Mouse (Mus musculus) liver, adult 2 months (tissue): ENCODE data around the gene Rbfox3. TPM values are rescaled to one million over a fixed set of nuclear protein-coding genes. Genes with fewer than 3 reads are reported as not detected.
A peak's percentile ranks its signal among the peaks of the same experiment; 100 is the strongest.
"Not testable (repeated sequence)": the region's sequence is repeated elsewhere in the genome, so short reads cannot be mapped to it uniquely, and the experiment has no call there.

Experiments used
- DNase-seq: peaks from one replicate; pipeline ENCODE4 v3.0.0-alpha.2; 2011; ENCODE audit warnings: low read depth, low spot score; ENCODE audit errors: extremely low read depth
- H3K27ac ChIP-seq: fragments of 200-500 bp; replicated peaks from 2 replicates; pipeline ENCODE4 v1.5.1; 2012; ENCODE audit warnings: low read depth, mild to moderate bottlenecking, control low read depth, inconsistent platforms, low read length; ENCODE audit not compliant: insufficient read depth
- H3K27me3 ChIP-seq: fragments of 200-500 bp; 2 replicates; pipeline ENCODE4 v1.6.1; 2012; ENCODE audit warnings: mild to moderate bottlenecking, moderate library complexity, low read length, inconsistent platforms; ENCODE audit not compliant: control insufficient read depth, insufficient read depth
- H3K36me3 ChIP-seq: fragments of 200-500 bp; 2 replicates; pipeline ENCODE4 v1.6.1; 2012; ENCODE audit warnings: low read length, inconsistent platforms; ENCODE audit not compliant: control insufficient read depth, insufficient read depth
- H3K4me1 ChIP-seq: fragments of 200-500 bp; 2 replicates; pipeline ENCODE4 v1.6.1; 2011; ENCODE audit warnings: low read length; ENCODE audit not compliant: control insufficient read depth, insufficient read depth
- H3K4me3 ChIP-seq: fragments of 200-500 bp; 2 replicates; pipeline ENCODE4 v1.5.1; 2011; ENCODE audit warnings: low read depth, mild to moderate bottlenecking, control low read depth, low read length, moderate library complexity; ENCODE audit not compliant: insufficient read depth
- H3K79me2 ChIP-seq: fragments of 200-500 bp; 2 replicates; pipeline ENCODE4 v1.6.1; 2012; ENCODE audit warnings: inconsistent platforms, mild to moderate bottlenecking, low read length, moderate library complexity; ENCODE audit not compliant: control insufficient read depth, insufficient read depth
- H3K9ac ChIP-seq: fragments of 200-500 bp; 2 replicates; pipeline ENCODE4 v1.6.1; 2012; ENCODE audit warnings: low read depth, mild to moderate bottlenecking, control low read depth, inconsistent platforms, low read length
- CTCF ChIP-seq: fragments of 200-500 bp; IDR thresholded peaks from 2 replicates; pipeline ENCODE4 v1.5.1; 2011; ENCODE audit warnings: low read depth, low read length, control low read depth
- POLR2A ChIP-seq: fragments of 200-500 bp; IDR thresholded peaks from 2 replicates; pipeline ENCODE4 v1.6.1; 2011; ENCODE audit warnings: low read length, control low read depth; ENCODE audit not compliant: insufficient read depth; ENCODE audit errors: extremely low read depth
- WGBS: fragments of 180-500 bp; shearing (Covaris S2); methylation state at CpG from one replicate; pipeline ENCODE4 v1.1.7; 2018; 5-methylcytosine and 5-hydroxymethylcytosine counted together
- polyA plus RNA-seq: library from polyadenylated mRNA; depleted of rRNA; stranded (reverse); fragments of >200 nt; gene quantifications from 2 replicates; pipeline ENCODE4 v1.2.3, GENCODE M21; 2012
- total RNA-seq: library from RNA; depleted of rRNA; stranded (reverse); fragments of >200 nt; gene quantifications from 2 replicates; pipeline ENCODE4 v1.2.3, GENCODE M21; 2014

The Rbfox3 gene
- total and polyA plus RNA-seq, 2 experiments, result 0.28 to 0.44 TPM

GRCm38 (mm10) chr11:118792916-118793638, 118.3 kb downstream of the Rbfox3 start:
- Histone ChIP-seq H3K27me3 (no peaks in the 10 kb centered on the region), H3K36me3 (no peaks in the 10 kb centered on the region), H3K4me3 (no peak overlapping the region), H3K9ac (no peak overlapping the region), H3K27ac (no peak overlapping the region), H3K4me1 (no peaks in the 10 kb centered on the region), H3K79me2 (no peaks in the 10 kb centered on the region)
- TF ChIP-seq POLR2A (no peak), CTCF (no peak)
- WGBS, result 75% methylated on average over 10 of the region's 10 CpGs
- no peak for DNase-seq

- no peak for DNase-seq
- Histone ChIP-seq H3K27ac (no peak overlapping the region), H3K79me2 (no peaks in the 10 kb centered on the region), H3K27me3 (no peaks in the 10 kb centered on the region), H3K4me1 (no peaks in the 10 kb centered on the region), H3K36me3 (no peaks in the 10 kb centered on the region), H3K4me3 (no peak overlapping the region), H3K9ac (no peak overlapping the region)
- TF ChIP-seq POLR2A, result no peak
- no peak for TF ChIP-seq CTCF
- 81% methylated on average over 9 of the region's 9 CpGs for WGBS
Observed at GRCm38 (mm10) chr11:118792163-118792915, 119.1 kb downstream of the Rbfox3 start.

GRCm38 (mm10) chr11:118791391-118791790, 120.0 kb downstream of the Rbfox3 start:
- Histone ChIP-seq H3K79me2 (no peaks in the 10 kb centered on the region), H3K4me1 (no peaks in the 10 kb centered on the region), H3K27ac (no peak overlapping the region), H3K4me3 (no peak overlapping the region), H3K36me3 (no peaks in the 10 kb centered on the region), H3K9ac (no peak overlapping the region), H3K27me3 (no peaks in the 10 kb centered on the region)
- 73% methylated on average over 6 of the region's 6 CpGs for WGBS
- TF ChIP-seq CTCF, result no peak
- no peak for TF ChIP-seq POLR2A
- no peak for DNase-seq

DNA sequence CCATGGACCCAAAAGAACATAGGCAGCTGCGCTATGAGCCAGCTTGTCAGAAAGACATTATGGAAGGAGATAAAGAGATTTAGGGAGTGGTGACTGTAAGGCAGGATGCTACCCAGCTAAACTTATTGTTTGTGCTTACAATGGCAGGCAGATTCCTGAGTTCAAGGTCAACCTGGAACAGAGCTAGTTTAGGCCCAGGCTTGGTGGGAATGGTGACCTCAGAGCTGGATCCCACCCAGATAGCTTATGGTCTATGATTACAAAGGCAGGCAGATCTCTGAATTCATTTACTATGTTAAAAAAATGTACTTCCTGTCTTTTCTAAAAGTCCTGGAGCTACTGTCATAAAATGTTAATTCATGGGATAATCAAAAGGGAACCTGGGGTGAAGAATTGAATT, 123.3 kb downstream of the Rbfox3 start:
- WGBS, result 93% methylated on average over 1 of the region's 1 CpGs
- Histone ChIP-seq H3K27ac (no peak overlapping the region), H3K4me3 (no peak overlapping the region), H3K9ac (no peak overlapping the region), H3K36me3 (no peaks in the 10 kb centered on the region), H3K79me2 (no peaks in the 10 kb centered on the region), H3K4me1 (no peaks in the 10 kb centered on the region), H3K27me3 (no peaks in the 10 kb centered on the region)
- no peak for TF ChIP-seq POLR2A
- no peak for DNase-seq

DNA sequence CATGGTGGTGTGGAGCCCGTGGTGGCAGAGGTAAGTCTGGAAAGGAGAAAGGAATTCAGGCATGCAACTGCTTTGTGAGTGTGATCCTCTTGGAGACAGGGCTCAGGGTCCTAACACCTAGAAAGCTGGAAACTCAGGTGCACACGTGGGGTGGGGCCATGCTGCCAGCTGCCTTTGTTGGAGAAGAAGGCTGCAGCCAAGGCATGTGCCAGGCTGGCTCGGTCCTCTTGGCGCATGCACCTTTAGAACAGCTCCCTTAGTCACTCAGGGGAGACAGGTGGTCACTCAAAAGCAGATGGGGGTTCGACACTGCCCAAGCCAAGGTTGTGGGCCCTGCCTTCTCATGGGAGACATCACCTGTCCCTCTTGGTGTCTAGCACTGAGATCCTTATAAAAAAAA, 128.7 kb downstream of the Rbfox3 start:
- no peak overlapping the region for H3K4me3 ChIP-seq
- no peak for DNase-seq
- no peak overlapping the region for H3K9ac ChIP-seq
- no peaks in the 10 kb centered on the region for H3K79me2 ChIP-seq
- H3K4me1 ChIP-seq, result no peaks in the 10 kb centered on the region
- H3K27ac ChIP-seq, result no peak overlapping the region
- TF ChIP-seq POLR2A (no peak), CTCF (no peak)
- no peaks in the 10 kb centered on the region for H3K27me3 ChIP-seq
- no peaks in the 10 kb centered on the region for H3K36me3 ChIP-seq
- WGBS, result 74% methylated on average over 5 of the region's 5 CpGs

DNA sequence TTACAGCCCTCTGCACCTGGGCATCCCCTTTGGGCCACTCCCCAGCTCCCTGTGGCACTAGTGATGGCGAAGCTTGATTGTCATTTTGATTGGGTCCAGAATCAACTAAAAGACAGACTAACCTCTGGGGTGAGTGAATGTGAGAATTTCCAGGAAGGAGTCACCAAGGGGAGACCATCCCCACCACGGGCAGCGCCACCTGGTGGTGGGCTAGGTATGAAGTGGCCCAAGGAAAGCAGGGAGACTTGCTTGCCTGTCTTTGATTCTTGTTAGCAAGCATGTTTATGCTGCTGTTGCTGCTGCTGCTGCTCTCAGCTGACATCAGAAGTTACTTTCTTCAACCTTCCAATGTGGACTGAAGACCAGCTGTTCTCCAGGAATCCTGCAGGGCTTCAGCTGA, 135.6 kb downstream of the Rbfox3 start:
- no peak overlapping the region for H3K9ac ChIP-seq
- H3K4me1 ChIP-seq, result no peaks in the 10 kb centered on the region
- no peak overlapping the region for H3K27ac ChIP-seq
- no peaks in the 10 kb centered on the region for H3K36me3 ChIP-seq
- no peaks in the 10 kb centered on the region for H3K27me3 ChIP-seq
- WGBS, result 18% methylated on average over 3 of the region's 3 CpGs
- no peak overlapping the region for H3K4me3 ChIP-seq
- no peaks in the 10 kb centered on the region for H3K79me2 ChIP-seq
- TF ChIP-seq CTCF (peak; percentile 86), POLR2A (no peak)
- DNase-seq, result peak; percentile 7

GRCm38 (mm10) chr11:118774777-118775176, 136.6 kb downstream of the Rbfox3 start:
- H3K4me3 ChIP-seq, H3K27ac ChIP-seq, DNase-seq, H3K79me2 ChIP-seq, H3K36me3 ChIP-seq, H3K9ac ChIP-seq, H3K4me1 ChIP-seq, H3K27me3 ChIP-seq: not testable (repeated sequence)
- 73% methylated on average over 2 of the region's 2 CpGs for WGBS
